Comparison of ENCODE assay signal across 12 mouse cellular contexts in the genomic region with DNA sequence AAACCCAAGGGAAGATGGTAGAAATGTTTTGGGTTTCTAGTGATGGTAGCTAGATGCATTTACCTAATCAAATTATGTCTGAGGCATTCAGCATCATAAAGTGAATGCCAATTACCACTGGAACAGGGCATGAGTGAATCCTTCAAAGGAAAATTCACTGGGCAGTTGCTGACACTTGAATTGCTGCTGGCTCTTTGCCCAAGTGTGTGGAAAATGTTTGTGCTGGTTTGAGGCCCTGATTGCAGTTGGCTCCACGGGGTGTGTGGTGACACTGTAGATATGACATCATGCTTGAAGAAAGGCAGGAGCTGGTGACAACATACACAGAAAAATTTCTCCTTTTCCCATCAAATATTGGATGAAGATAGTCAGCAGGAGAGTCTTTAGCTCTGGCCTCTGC.
A peak's percentile ranks its signal among the peaks of the same experiment; 100 is the strongest.
DNase-seq lines count a peak whose midpoint lies in the region; ATAC-seq and TF ChIP-seq lines count a peak whose summit lies in the region.
"Had no signal": no experiment of that assay in that cellular context is flagged by ENCODE, and none has a peak within 500 bp of the region (broad histone marks: within the 10 kb centered on the region; RNA-seq: fewer than 3 reads in every experiment).

No protein-coding gene starts in this region.

- no peaks in the 10 kb centered on the region for H3K36me3 ChIP-seq in forebrain, embryonic 12.5 days (replicated peaks)
- H3K36me3 ChIP-seq in forebrain, embryonic 11.5 days (ENCODE audit: control insufficient read depth, insufficient read depth, low read length) = no peaks in the 10 kb centered on the region
- no peaks in the 10 kb centered on the region for H3K36me3 ChIP-seq in forebrain, postnatal 0 days (ENCODE audit: insufficient read depth)
- H3K36me3 ChIP-seq: embryonic facial prominence, embryonic 15.5 days; liver, embryonic 13.5 days had no signal

- no peak overlapping the region for H3K4me3 ChIP-seq in forebrain, embryonic 12.5 days (replicated peaks)
- H3K4me3 ChIP-seq in forebrain, embryonic 11.5 days (ENCODE audit: low read depth, low read length) = no peak overlapping the region
- no peak overlapping the region for H3K4me3 ChIP-seq in forebrain, postnatal 0 days (ENCODE audit: low read depth, low read length)
- H3K4me3 ChIP-seq: embryonic facial prominence, embryonic 15.5 days; liver, embryonic 13.5 days had no signal

- H3K9ac ChIP-seq in forebrain, embryonic 12.5 days = no peak overlapping the region
- H3K9ac ChIP-seq in forebrain, embryonic 11.5 days (ENCODE audit: low read length) = no peak overlapping the region
- no peak overlapping the region for H3K9ac ChIP-seq in forebrain, postnatal 0 days
- H3K9ac ChIP-seq: embryonic facial prominence, embryonic 15.5 days; liver, embryonic 13.5 days had no signal

- ATAC-seq in forebrain, embryonic 12.5 days (ENCODE audit: low FRiP score) = peak; percentile 20; the same call in 1 of the 2 replicates
- ATAC-seq in forebrain, embryonic 11.5 days (replicated peaks; ENCODE audit: low FRiP score) = no peak
- 0 out of 2 replicates have a peak, but pooled peaks have one; percentile 18 for ATAC-seq in forebrain, postnatal 0 days

- H3K4me1 ChIP-seq in forebrain, embryonic 12.5 days = peaks cover 31% of the 10 kb centered on the region
- no peaks in the 10 kb centered on the region for H3K4me1 ChIP-seq in forebrain, embryonic 11.5 days (replicated peaks; ENCODE audit: control insufficient read depth, insufficient read depth, low read length)
- H3K4me1 ChIP-seq in forebrain, postnatal 0 days (ENCODE audit: insufficient read depth) = peaks cover 11% of the 10 kb centered on the region
- H3K4me1 ChIP-seq: liver, embryonic 13.5 days had no signal

- 37% methylated on average over 1 of the region's 1 CpGs for WGBS in forebrain, embryonic 12.5 days
- 51% methylated on average over 1 of the region's 1 CpGs for WGBS in forebrain, embryonic 11.5 days
- 14% methylated on average over 1 of the region's 1 CpGs for WGBS in forebrain, postnatal 0 days

- H3K4me2 ChIP-seq in forebrain, embryonic 12.5 days = no peak overlapping the region
- no peak overlapping the region for H3K4me2 ChIP-seq in forebrain, embryonic 11.5 days (ENCODE audit: low read depth, low read length, severe bottlenecking)
- H3K4me2 ChIP-seq in forebrain, postnatal 0 days (ENCODE audit: low read depth) = no peak overlapping the region
- H3K4me2 ChIP-seq: embryonic facial prominence, embryonic 15.5 days; liver, embryonic 13.5 days had no signal

- H3K9me3 ChIP-seq in forebrain, embryonic 12.5 days = no peaks in the 10 kb centered on the region
- H3K9me3 ChIP-seq in forebrain, embryonic 11.5 days (ENCODE audit: control insufficient read depth, low read length) = no peaks in the 10 kb centered on the region
- H3K9me3 ChIP-seq in forebrain, postnatal 0 days (ENCODE audit: low read length) = no peaks in the 10 kb centered on the region
- H3K9me3 ChIP-seq: embryonic facial prominence, embryonic 15.5 days; liver, embryonic 13.5 days had no signal

- H3K27ac ChIP-seq in forebrain, embryonic 12.5 days = peak overlapping the region; percentile 63; the same call in 1 of the 2 replicates
- no peak overlapping the region for H3K27ac ChIP-seq in forebrain, embryonic 11.5 days (ENCODE audit: low read depth, low read length)
- no peak overlapping the region for H3K27ac ChIP-seq in forebrain, postnatal 0 days (ENCODE audit: low read depth, low read length)
- H3K27ac ChIP-seq: embryonic facial prominence, embryonic 15.5 days; liver, embryonic 13.5 days had no signal

- no peak for TF ChIP-seq CTCF in forebrain, postnatal 0 days (IDR thresholded peaks at IDR 0.05; ENCODE audit: low read depth)

- H3K27me3 ChIP-seq in forebrain, embryonic 12.5 days = no peaks in the 10 kb centered on the region; the same call in 1 of the 2 replicates
- no peaks in the 10 kb centered on the region for H3K27me3 ChIP-seq in forebrain, embryonic 11.5 days (ENCODE audit: control insufficient read depth, insufficient read depth, low read length)
- H3K27me3 ChIP-seq in forebrain, postnatal 0 days (ENCODE audit: insufficient read depth, low read length) = no peaks in the 10 kb centered on the region
- H3K27me3 ChIP-seq: embryonic facial prominence, embryonic 15.5 days; liver, embryonic 13.5 days had no signal

- DNase-seq in forebrain, embryonic 11.5 days (ENCODE audit: low spot score) = no peak
- peak; percentile 12 for DNase-seq in layer of hippocampus, adult 11-12 months (ENCODE audit: low spot score)
- DNase-seq in layer of hippocampus, postnatal 14 days (ENCODE audit: low spot score in 2 of 2) = no peak
- peak; percentile 68 for DNase-seq in MN1 (ENCODE audit: low spot score)
- no peak for DNase-seq in forebrain, postnatal 0 days
- no peak for DNase-seq in cerebellum, adult 18-20 months
- DNase-seq in kidney, adult 9 months = no peak
- DNase-seq: cerebellum, postnatal 36 days; kidney, adult 11 months; liver, embryonic 13.5 days had no signal

Comparison
In these comparisons a context has a peak if more than half of its experiments do, and no peak if none do; other contexts are left out.
1. DNase-seq: peak in layer of hippocampus, adult 11-12 months (single experiment) and MN1 (single experiment); none in forebrain, embryonic 11.5 days (single experiment), layer of hippocampus, postnatal 14 days (0 of 2), forebrain, postnatal 0 days (single experiment), cerebellum, adult 18-20 months (0 of 2) and kidney, adult 9 months (single experiment).